Mouse (Mus musculus) neural tube, embryonic 11.5 days (tissue): ENCODE results near the gene Nadk2. TPM values are rescaled to one million over a fixed set of nuclear protein-coding genes. Genes with fewer than 3 reads are reported as not detected.

ENCODE experiments used
- ATAC-seq: fragments of 200-750 bp; cut with Nextera tagmentation; 2 replicates; pipeline ENCODE4 v1.8.0; 2017; ENCODE audit warnings: moderate number of reproducible peaks, mild to moderate bottlenecking, moderate TSS enrichment, moderate library complexity; ENCODE audit not compliant: insufficient read depth, low FRiP score, low TSS enrichment
- DNase-seq: peaks from one replicate; pipeline ENCODE4 v3.0.0-alpha.2; 2015; ENCODE audit warnings: low spot score
- H3K27ac ChIP-seq: fragments of 300-500 bp; sonication (generic); 2 replicates; pipeline ENCODE4 v1.5.1; 2014; ENCODE audit warnings: low read depth, mild to moderate bottlenecking, low read length
- H3K27me3 ChIP-seq: fragments of 300-500 bp; sonication (generic); 2 replicates; pipeline ENCODE4 v1.6.1; 2014; ENCODE audit warnings: mild to moderate bottlenecking, low read length, mixed read lengths; ENCODE audit not compliant: control insufficient read depth, insufficient read depth
- H3K36me3 ChIP-seq: fragments of 300-500 bp; sonication (generic); 2 replicates; pipeline ENCODE4 v1.6.1; 2014; ENCODE audit warnings: mild to moderate bottlenecking, low read length, moderate library complexity, mixed read lengths; ENCODE audit not compliant: control insufficient read depth, insufficient read depth
- H3K4me1 ChIP-seq: fragments of 300-500 bp; sonication (generic); 2 replicates; pipeline ENCODE4 v1.6.1; 2014; ENCODE audit warnings: low read length, mixed read lengths; ENCODE audit not compliant: control insufficient read depth, insufficient read depth
- H3K4me2 ChIP-seq: fragments of 300-500 bp; sonication (generic); 2 replicates; pipeline ENCODE4 v1.6.1; 2014; ENCODE audit warnings: low read depth, mild to moderate bottlenecking, moderate library complexity
- H3K4me3 ChIP-seq: fragments of 300-500 bp; sonication (generic); 2 replicates; pipeline ENCODE4 v1.5.1; 2014; ENCODE audit warnings: low read depth, low read length
- H3K9ac ChIP-seq: fragments of 300-500 bp; sonication (generic); 2 replicates; pipeline ENCODE4 v1.6.1; 2014; ENCODE audit warnings: mild to moderate bottlenecking, low read length
- H3K9me3 ChIP-seq: fragments of 300-500 bp; sonication (generic); 2 replicates; pipeline ENCODE4 v1.6.1; 2016; ENCODE audit warnings: low read length; ENCODE audit not compliant: control insufficient read depth
- WGBS: fragments of 180-500 bp; shearing (Covaris S2); extraction: QIAGEN DNeasy Blood & Tissue Kit; methylation state at CpG from one replicate; pipeline ENCODE4 v1.1.7; 2014; 5-methylcytosine and 5-hydroxymethylcytosine counted together
- polyA plus RNA-seq: library from polyadenylated mRNA; unstranded; fragments of >200 nt; fragmentation: Nextera tagmentation; extraction: Ambion mirVana; gene quantifications from 2 replicates; pipeline ENCODE4 v1.2.1, GENCODE M21; 2014

The Nadk2 gene
- 34.8 and 34.9 TPM in 2 replicates for polyA plus RNA-seq

DNA sequence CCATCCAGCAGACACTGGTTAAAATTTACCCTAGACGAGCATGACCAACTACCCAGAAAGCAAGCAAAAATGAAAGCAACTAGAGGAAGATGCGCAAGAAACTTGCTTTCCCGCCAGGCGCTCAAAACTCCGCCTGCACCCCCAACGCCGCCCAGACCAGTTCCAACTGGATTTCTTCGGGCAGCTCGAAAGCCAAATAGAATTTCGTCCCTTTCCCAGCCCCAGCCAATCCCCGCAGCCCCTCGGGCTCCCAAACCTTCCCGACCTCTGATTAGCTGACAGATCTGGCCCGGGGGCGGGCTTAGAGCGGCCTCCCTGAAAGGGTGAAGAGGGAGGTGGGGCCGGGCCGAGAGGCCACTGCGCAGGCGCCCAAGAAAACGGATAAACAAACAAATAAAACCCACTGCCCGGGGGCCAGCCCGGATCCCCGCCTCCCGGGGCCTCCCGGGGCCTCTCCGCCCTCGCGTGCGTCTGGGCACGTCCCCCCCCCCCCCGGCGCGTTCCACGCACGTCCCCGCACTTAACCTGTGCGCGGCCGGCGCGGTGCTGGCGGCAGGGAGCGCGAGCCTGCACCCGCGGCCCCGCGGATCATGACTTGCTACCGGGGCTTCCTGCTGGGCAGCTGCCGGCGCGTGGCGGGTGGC, at the start of gene Nadk2:
Nadk2 (plus strand) TSS at position 349 of the 644 bp plus-strand sequence.
- H3K36me3 ChIP-seq: no peaks in the 10 kb centered on the region
- H3K4me3 ChIP-seq: peak within 1 kb of the TSS; percentile 92
- H3K4me1 ChIP-seq: peaks cover 3% of the 10 kb centered on the region; the same call in 1 of the 2 replicates
- H3K9me3 ChIP-seq: no peaks in the 10 kb centered on the region
- H3K9ac ChIP-seq: peak within 1 kb of the TSS; percentile 89
- DNase-seq: peak; percentile 99
- H3K27me3 ChIP-seq: no peaks in the 10 kb centered on the region
- H3K4me2 ChIP-seq: peak within 1 kb of the TSS; percentile 69
- peak within 1 kb of the TSS; percentile 80 for H3K27ac ChIP-seq
- peak; percentile 99 for ATAC-seq
- WGBS: under 1% methylated on average over 31 of the region's 54 CpGs

DNA sequence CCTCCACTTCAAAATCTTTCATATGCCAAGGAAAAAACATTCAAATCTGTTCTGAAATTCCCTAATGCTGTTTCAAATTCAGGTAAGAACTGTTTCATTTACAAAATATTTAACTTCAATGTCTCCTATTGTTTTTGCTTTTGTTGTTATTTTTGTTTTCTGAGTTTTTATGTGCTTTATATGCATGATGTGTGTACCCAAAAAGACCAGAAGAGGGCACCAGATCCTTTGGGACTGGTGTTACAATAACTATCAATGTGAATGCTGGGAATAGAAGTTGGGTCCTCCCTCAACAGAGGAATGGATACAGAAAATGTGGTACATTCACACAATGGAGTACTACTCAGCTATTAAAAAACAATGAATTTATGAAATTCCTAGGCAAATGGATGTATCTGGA, 15.4 kb upstream of the Nadk2 start:
- no peaks in the 10 kb centered on the region for H3K4me1 ChIP-seq
- no peak overlapping the region for H3K4me3 ChIP-seq
- H3K27ac ChIP-seq: no peak overlapping the region
- H3K9me3 ChIP-seq: no peaks in the 10 kb centered on the region
- H3K36me3 ChIP-seq: no peaks in the 10 kb centered on the region
- H3K4me2 ChIP-seq: no peak overlapping the region
- ATAC-seq (no peak), DNase-seq (no peak)
- H3K9ac ChIP-seq: no peak overlapping the region
- H3K27me3 ChIP-seq: no peaks in the 10 kb centered on the region

DNA sequence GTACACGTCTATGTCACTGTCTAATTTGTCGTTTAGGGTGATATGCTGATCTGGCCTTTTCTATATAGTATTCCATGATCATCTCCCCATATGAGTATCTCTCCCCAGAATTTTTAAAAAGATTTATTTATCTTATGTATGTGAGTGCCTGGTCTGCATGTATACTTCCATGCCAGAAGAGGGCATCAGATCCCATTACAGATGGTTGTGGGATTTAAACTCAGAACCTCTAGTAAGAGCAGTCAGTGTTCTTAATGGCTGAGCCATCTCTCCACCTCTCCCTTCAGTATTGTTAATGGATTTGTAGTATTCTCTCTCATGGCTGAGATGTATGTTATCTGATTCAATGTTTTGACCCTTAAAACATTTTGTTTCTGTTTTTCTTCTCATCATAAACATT, 11.2 kb upstream of the Nadk2 start:
- ATAC-seq (no peak), DNase-seq (no peak)
- Histone ChIP-seq H3K27me3 (no peaks in the 10 kb centered on the region), H3K4me3 (no peak overlapping the region), H3K4me2 (no peak overlapping the region), H3K9ac (no peak overlapping the region), H3K27ac (no peak overlapping the region), H3K36me3 (no peaks in the 10 kb centered on the region), H3K4me1 (no peaks in the 10 kb centered on the region), H3K9me3 (no peaks in the 10 kb centered on the region)
- WGBS: 86% methylated on average over 2 of the region's 2 CpGs

DNA sequence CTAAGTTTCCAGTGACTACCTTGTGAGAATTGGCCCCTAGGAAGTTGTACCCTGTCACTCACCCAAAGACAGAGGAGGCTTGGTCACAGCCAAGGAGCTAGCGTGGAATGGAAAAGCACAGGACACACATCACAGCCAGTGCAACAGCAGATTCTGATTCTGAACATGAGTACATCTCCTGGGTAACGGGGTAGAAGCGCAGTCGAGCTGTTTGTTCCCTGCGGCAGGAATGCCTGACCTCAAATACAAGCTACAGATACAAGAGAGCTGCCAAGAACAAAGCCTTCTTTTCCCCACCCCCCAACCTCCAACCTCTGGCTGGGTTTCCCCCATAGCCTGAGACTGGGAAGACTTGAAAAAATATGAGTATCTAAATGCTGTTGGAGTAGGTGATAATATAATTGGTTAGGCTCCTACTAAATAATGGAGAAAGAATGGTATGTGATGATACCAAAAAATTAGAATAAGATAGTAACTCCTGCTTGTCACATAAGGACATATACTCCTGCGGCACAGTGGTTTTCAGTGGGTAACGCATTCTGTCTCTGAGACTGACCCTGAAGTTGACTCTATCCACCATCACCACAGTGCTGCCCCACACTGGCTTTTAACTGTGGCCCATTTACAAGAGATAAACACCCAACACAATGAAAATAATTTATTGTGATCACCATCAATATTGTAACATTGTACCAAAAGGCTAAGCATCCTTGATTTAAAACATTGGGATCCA, 9.7 kb upstream of the Nadk2 start:
- Histone ChIP-seq H3K36me3 (no peaks in the 10 kb centered on the region), H3K27me3 (no peaks in the 10 kb centered on the region), H3K4me2 (no peak overlapping the region), H3K9me3 (no peaks in the 10 kb centered on the region), H3K9ac (no peak overlapping the region), H3K4me3 (no peak overlapping the region), H3K27ac (no peak overlapping the region), H3K4me1 (no peaks in the 10 kb centered on the region)
- ATAC-seq (no peak), DNase-seq (no peak)
- 62% methylated on average over 7 of the region's 7 CpGs for WGBS

DNA sequence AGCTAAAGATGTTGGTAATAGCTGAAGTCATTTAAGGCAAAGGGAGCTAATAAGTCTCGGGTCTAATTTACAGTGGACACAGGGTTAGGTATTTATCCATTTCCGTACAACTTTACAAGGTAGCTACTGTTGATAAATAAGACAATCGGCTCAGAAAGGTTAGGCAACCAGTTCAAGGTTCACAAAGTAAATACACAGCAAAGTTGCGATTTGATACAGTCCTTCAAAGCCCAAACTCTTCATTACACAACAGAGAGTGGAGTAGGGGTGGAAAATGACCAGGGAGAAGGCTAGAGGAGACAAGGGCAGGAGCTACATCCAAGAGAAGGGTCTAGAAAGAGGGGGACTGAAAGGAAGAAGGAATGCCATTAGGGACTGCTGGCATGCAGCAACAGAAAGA, 2.2 kb upstream of the Nadk2 start:
- no peak overlapping the region for H3K9ac ChIP-seq
- H3K4me3 ChIP-seq: no peak overlapping the region
- no peaks in the 10 kb centered on the region for H3K27me3 ChIP-seq
- WGBS: 90% methylated on average over 4 of the region's 4 CpGs
- ATAC-seq: no peak
- no peak for DNase-seq
- no peaks in the 10 kb centered on the region for H3K9me3 ChIP-seq
- no peak overlapping the region for H3K4me2 ChIP-seq
- H3K4me1 ChIP-seq: peaks cover 3% of the 10 kb centered on the region; the same call in 1 of the 2 replicates
- no peaks in the 10 kb centered on the region for H3K36me3 ChIP-seq
- H3K27ac ChIP-seq: no peak overlapping the region

DNA sequence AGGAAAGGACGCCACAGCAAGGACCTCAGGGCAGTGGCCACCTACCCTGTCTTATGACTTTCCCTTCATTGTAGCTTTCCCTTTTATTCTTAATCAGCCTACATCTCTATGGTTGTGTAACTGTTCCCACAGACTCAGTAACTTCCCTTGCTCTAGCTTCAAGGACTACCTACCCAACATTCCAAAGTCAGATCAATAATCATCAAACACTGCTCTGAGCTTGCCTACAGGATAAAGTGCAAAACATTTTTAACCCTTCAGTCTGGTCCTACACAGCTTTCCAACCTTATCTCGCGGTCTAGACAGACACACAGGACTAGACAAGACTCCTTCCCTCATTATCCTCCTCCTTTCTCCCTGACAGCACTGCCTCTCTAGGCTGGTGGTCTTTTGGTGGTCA, 707 bp upstream of the Nadk2 start:
- Histone ChIP-seq H3K36me3 (no peaks in the 10 kb centered on the region), H3K9me3 (no peaks in the 10 kb centered on the region), H3K27ac (peak overlapping the region; percentile 80), H3K4me1 (peaks cover 3% of the 10 kb centered on the region; the same call in 1 of the 2 replicates), H3K4me3 (peak overlapping the region; percentile 92), H3K4me2 (peak overlapping the region; percentile 69), H3K9ac (peak overlapping the region; percentile 77), H3K27me3 (no peaks in the 10 kb centered on the region)
- ATAC-seq: peak; percentile 11
- DNase-seq: no peak
- 4% methylated on average over 3 of the region's 3 CpGs for WGBS

DNA sequence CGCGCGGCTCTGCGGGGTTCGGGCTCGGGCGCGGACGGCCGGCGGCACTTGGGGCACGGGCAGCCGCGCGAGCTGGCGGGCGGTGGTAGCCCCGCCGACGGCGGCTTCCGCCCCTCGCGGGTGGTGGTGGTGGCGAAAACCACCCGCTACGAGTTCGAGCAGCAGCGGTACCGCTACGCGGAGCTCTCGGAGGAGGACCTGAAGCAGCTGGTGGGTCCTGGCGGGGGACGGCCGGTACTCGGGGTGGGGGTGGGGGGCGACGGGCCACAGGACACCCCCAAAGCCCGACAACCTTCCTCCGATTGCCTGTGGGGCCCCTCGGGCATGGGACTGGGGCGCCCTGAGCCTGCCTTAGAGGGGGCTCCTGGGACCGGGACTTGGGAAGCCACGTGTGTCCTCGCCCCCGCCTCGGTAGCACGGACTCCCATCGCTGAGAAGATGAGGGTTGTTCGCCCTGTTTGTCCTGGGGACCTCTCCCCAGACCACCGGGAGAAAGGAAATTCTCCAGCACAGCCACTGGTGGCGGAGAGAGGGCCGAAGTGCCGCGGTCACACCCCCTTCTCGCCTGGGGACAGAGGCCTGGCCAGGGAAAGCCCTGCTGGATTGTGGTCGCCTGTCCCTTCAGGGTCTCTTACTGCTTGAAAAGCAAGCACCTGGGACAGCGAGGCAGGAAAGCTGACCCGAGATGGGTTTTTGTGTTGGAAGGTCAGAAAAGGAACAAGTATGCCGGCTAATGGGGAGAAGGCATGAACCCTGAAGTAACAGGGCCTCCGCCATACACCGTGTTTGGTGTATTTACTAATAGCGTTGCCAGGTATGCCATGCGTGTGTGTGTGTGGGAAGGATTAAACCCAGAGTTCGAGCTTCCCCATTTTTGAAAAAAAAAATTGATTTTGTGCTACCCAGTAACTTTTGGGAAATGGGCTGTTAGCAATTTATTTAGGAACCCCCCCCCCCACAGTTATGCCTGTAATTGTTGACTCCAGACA, 790 bp downstream of the Nadk2 start:
- Histone ChIP-seq H3K9me3 (no peaks in the 10 kb centered on the region), H3K27ac (peak overlapping the region; percentile 51), H3K4me1 (peaks cover 3% of the 10 kb centered on the region; the same call in 1 of the 2 replicates), H3K4me3 (peak overlapping the region; percentile 92), H3K4me2 (peak overlapping the region; percentile 67), H3K36me3 (no peaks in the 10 kb centered on the region), H3K9ac (peak overlapping the region; percentile 89), H3K27me3 (no peaks in the 10 kb centered on the region)
- ATAC-seq (peak; percentile 35), DNase-seq (peak; percentile 62)
- under 1% methylated on average over 38 of the region's 66 CpGs for WGBS

DNA sequence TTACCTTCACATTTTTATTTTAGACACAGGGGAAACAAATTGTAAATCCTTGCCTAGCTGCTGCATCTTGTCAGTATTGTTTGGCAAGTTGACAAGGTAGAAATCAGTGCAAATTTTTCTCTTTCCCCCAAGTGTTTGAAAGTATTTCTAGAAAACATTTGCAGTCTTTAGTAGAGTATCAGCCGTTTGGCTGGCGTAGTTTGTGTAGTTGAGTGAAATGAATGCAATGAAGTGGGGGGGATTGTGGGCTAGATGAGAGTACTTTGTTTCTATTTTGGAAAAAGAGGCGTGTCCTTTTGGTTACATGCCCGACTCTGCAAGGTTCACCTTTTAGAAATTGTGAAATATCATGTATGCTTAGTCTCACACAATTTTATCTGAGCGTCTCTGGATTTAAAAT, 1.6 kb downstream of the Nadk2 start:
- H3K4me2 ChIP-seq: peak overlapping the region; percentile 67
- no peaks in the 10 kb centered on the region for H3K27me3 ChIP-seq
- H3K9me3 ChIP-seq: no peaks in the 10 kb centered on the region
- H3K36me3 ChIP-seq: no peaks in the 10 kb centered on the region
- H3K9ac ChIP-seq: no peak overlapping the region
- peaks cover 3% of the 10 kb centered on the region; the same call in 1 of the 2 replicates for H3K4me1 ChIP-seq
- H3K27ac ChIP-seq: no peak overlapping the region
- no peak for ATAC-seq
- no peak for DNase-seq
- H3K4me3 ChIP-seq: peak overlapping the region; percentile 92
- WGBS: 41% methylated on average over 5 of the region's 5 CpGs
